Comparison of ENCODE assay signal across 27 mouse cellular contexts in genomic region chr4:33506638-33507037, GRCm38 (mm10).
A peak's percentile ranks its signal among the peaks of the same experiment; 100 is the strongest.
DNase-seq lines count a peak whose midpoint lies in the region; ATAC-seq and TF ChIP-seq lines count a peak whose summit lies in the region.
"Had no signal": no experiment of that assay in that cellular context is flagged by ENCODE, and none has a peak within 500 bp of the region (broad histone marks: within the 10 kb centered on the region; RNA-seq: fewer than 3 reads in every experiment).

No protein-coding gene starts in this region.

- 0 out of 2 replicates have a peak, but pooled peaks have one; percentile 10 for TF ChIP-seq CTCF in hindbrain, postnatal 0 days (IDR thresholded peaks at IDR 0.05; ENCODE audit: low read depth)
- 0 out of 2 replicates have a peak, but pooled peaks have one; percentile 5 for TF ChIP-seq CTCF in layer of hippocampus, adult 2 months (conservative IDR thresholded peaks at IDR 0.05)
- TF ChIP-seq CTCF in stomach, postnatal 0 days (IDR thresholded peaks at IDR 0.05; ENCODE audit: low read depth) = peak; percentile 34

- DNase-seq in hindbrain, postnatal 0 days (ENCODE audit: low spot score) = no peak
- no peak for DNase-seq in hindbrain, embryonic 14.5 days (ENCODE audit: low spot score)
- no peak for DNase-seq in layer of hippocampus, adult 2 months (ENCODE audit: low spot score in 2 of 2)
- no peak for DNase-seq in layer of hippocampus, adult 8-10 months (ENCODE audit: low spot score in 2 of 2)
- DNase-seq in lung, postnatal 25 days (ENCODE audit: low spot score) = no peak
- no peak for DNase-seq in stomach, postnatal 0 days (ENCODE audit: low spot score)
- DNase-seq: adrenal gland, postnatal 10 days; adrenal gland, postnatal 36 days; B cell, adult 2 months; cerebellum, adult 2 months; cerebellum, adult 9-11 months; cerebellum, postnatal 36 days; embryo, embryonic 11 days; gastrocnemius, postnatal 25 days; heart, adult 2 months had no signal

- no peak for TF ChIP-seq EP300 in stomach, postnatal 0 days (optimal IDR thresholded peaks at IDR 0.05)

- H3K27ac ChIP-seq in hindbrain, postnatal 0 days = no peak overlapping the region
- H3K27ac ChIP-seq in hindbrain, embryonic 14.5 days = no peak overlapping the region
- H3K27ac ChIP-seq in layer of hippocampus, adult 2 months = no peak overlapping the region
- H3K27ac ChIP-seq in lung, embryonic 16.5 days (ENCODE audit: low read length) = no peak overlapping the region
- no peak overlapping the region for H3K27ac ChIP-seq in stomach, postnatal 0 days (replicated peaks)
- H3K27ac ChIP-seq: embryonic facial prominence, embryonic 10.5 days; embryonic facial prominence, embryonic 13.5 days; forebrain, embryonic 12.5 days; forebrain, embryonic 15.5 days; heart, adult 2 months; hindbrain, embryonic 12.5 days had no signal

- no peaks in the 10 kb centered on the region for H3K9me3 ChIP-seq in hindbrain, postnatal 0 days (ENCODE audit: low read length)
- H3K9me3 ChIP-seq in hindbrain, embryonic 14.5 days (ENCODE audit: control insufficient read depth, low read length) = no peaks in the 10 kb centered on the region
- no peaks in the 10 kb centered on the region for H3K9me3 ChIP-seq in lung, embryonic 16.5 days (ENCODE audit: control insufficient read depth, low read length)
- H3K9me3 ChIP-seq in stomach, postnatal 0 days (ENCODE audit: control insufficient read depth, low read length) = no peaks in the 10 kb centered on the region
- H3K9me3 ChIP-seq: embryonic facial prominence, embryonic 10.5 days; embryonic facial prominence, embryonic 13.5 days; forebrain, embryonic 12.5 days; forebrain, embryonic 15.5 days; G1E; hindbrain, embryonic 12.5 days had no signal

- no peak overlapping the region for H3K9ac ChIP-seq in hindbrain, postnatal 0 days (replicated peaks; ENCODE audit: low read length)
- H3K9ac ChIP-seq in hindbrain, embryonic 14.5 days = no peak overlapping the region
- no peak overlapping the region for H3K9ac ChIP-seq in lung, embryonic 16.5 days (ENCODE audit: low read length)
- no peak overlapping the region for H3K9ac ChIP-seq in stomach, postnatal 0 days (ENCODE audit: low read length)
- H3K9ac ChIP-seq: embryonic facial prominence, embryonic 13.5 days; forebrain, embryonic 12.5 days; forebrain, embryonic 15.5 days; hindbrain, embryonic 12.5 days had no signal

- no peak overlapping the region for H3K4me3 ChIP-seq in hindbrain, postnatal 0 days (ENCODE audit: low read length)
- H3K4me3 ChIP-seq in hindbrain, embryonic 14.5 days (replicated peaks; ENCODE audit: low read length) = no peak overlapping the region
- H3K4me3 ChIP-seq in layer of hippocampus, adult 2 months = no peak overlapping the region
- H3K4me3 ChIP-seq in lung, embryonic 16.5 days (ENCODE audit: low read length) = no peak overlapping the region
- H3K4me3 ChIP-seq in stomach, postnatal 0 days (ENCODE audit: low read depth, low read length) = no peak overlapping the region
- H3K4me3 ChIP-seq: embryonic facial prominence, embryonic 10.5 days; embryonic facial prominence, embryonic 13.5 days; erythroblast, embryonic 14.5 days; forebrain, embryonic 12.5 days; forebrain, embryonic 15.5 days; heart, adult 2 months; hindbrain, embryonic 12.5 days had no signal

- H3K4me2 ChIP-seq in hindbrain, postnatal 0 days (ENCODE audit: low read depth, low read length) = no peak overlapping the region
- H3K4me2 ChIP-seq in hindbrain, embryonic 14.5 days (replicated peaks) = no peak overlapping the region
- no peak overlapping the region for H3K4me2 ChIP-seq in lung, embryonic 16.5 days (ENCODE audit: low read depth, low read length)
- no peak overlapping the region for H3K4me2 ChIP-seq in stomach, postnatal 0 days (replicated peaks; ENCODE audit: low read depth)
- H3K4me2 ChIP-seq: embryonic facial prominence, embryonic 13.5 days; forebrain, embryonic 12.5 days; forebrain, embryonic 15.5 days; heart, embryonic 11.5 days; hindbrain, embryonic 12.5 days had no signal

- 0 out of 2 replicates have a peak, but pooled peaks cover 3% of the 10 kb centered on the region for H3K36me3 ChIP-seq in hindbrain, postnatal 0 days (ENCODE audit: insufficient read depth, low read length)
- H3K36me3 ChIP-seq in hindbrain, embryonic 14.5 days (replicated peaks; ENCODE audit: control insufficient read depth, insufficient read depth) = peaks cover 9% of the 10 kb centered on the region
- H3K36me3 ChIP-seq in lung, embryonic 16.5 days (ENCODE audit: control insufficient read depth, insufficient read depth, low read length) = peaks cover 2% of the 10 kb centered on the region; the same call in 1 of the 2 replicates
- no peaks in the 10 kb centered on the region; the same call in 1 of the 2 replicates for H3K36me3 ChIP-seq in stomach, postnatal 0 days (ENCODE audit: control insufficient read depth, insufficient read depth, low read length)
- H3K36me3 ChIP-seq: forebrain, embryonic 15.5 days had no signal

- no peak for ATAC-seq in hindbrain, postnatal 0 days
- ATAC-seq in hindbrain, embryonic 14.5 days (ENCODE audit: low FRiP score) = no peak
- ATAC-seq in lung, embryonic 16.5 days (ENCODE audit: low read depth) = peak; percentile 84
- no peak for ATAC-seq in stomach, postnatal 0 days (ENCODE audit: low FRiP score, low TSS enrichment)
- ATAC-seq: forebrain, embryonic 15.5 days; hindbrain, embryonic 16.5 days; Patski had no signal

- no peaks in the 10 kb centered on the region for H3K4me1 ChIP-seq in hindbrain, postnatal 0 days (ENCODE audit: insufficient read depth, low read length)
- H3K4me1 ChIP-seq in hindbrain, embryonic 14.5 days (replicated peaks; ENCODE audit: control insufficient read depth, insufficient read depth, low read length) = no peaks in the 10 kb centered on the region
- H3K4me1 ChIP-seq in lung, embryonic 16.5 days (replicated peaks; ENCODE audit: control insufficient read depth, insufficient read depth, low read length) = no peaks in the 10 kb centered on the region
- no peaks in the 10 kb centered on the region for H3K4me1 ChIP-seq in stomach, postnatal 0 days (replicated peaks; ENCODE audit: control insufficient read depth, insufficient read depth)
- H3K4me1 ChIP-seq: embryonic facial prominence, embryonic 10.5 days; embryonic facial prominence, embryonic 13.5 days; forebrain, embryonic 12.5 days; forebrain, embryonic 15.5 days; hindbrain, embryonic 12.5 days had no signal

- H3K27me3 ChIP-seq in hindbrain, postnatal 0 days (ENCODE audit: insufficient read depth, low read length) = no peaks in the 10 kb centered on the region
- no peaks in the 10 kb centered on the region for H3K27me3 ChIP-seq in hindbrain, embryonic 14.5 days (ENCODE audit: control insufficient read depth, insufficient read depth, low read length)
- H3K27me3 ChIP-seq in lung, embryonic 16.5 days (ENCODE audit: control insufficient read depth, insufficient read depth, low read depth, low read length) = no peaks in the 10 kb centered on the region
- H3K27me3 ChIP-seq in stomach, postnatal 0 days (ENCODE audit: control insufficient read depth, insufficient read depth, low read length) = no peaks in the 10 kb centered on the region
- H3K27me3 ChIP-seq: CH12.LX; embryonic facial prominence, embryonic 13.5 days; forebrain, embryonic 12.5 days; forebrain, embryonic 15.5 days; hindbrain, embryonic 12.5 days; Patski had no signal
